Mouse (Mus musculus) heart, embryonic 13.5 days (tissue): Measurements from ENCODE around the gene Isca1. TPM values are rescaled to one million over a fixed set of nuclear protein-coding genes. Genes with fewer than 3 reads are reported as not detected.

Source experiments
- ATAC-seq: fragments of 200-750 bp; cut with Nextera tagmentation; 2 replicates; pipeline ENCODE4 v1.8.0; 2017; ENCODE audit warnings: moderate TSS enrichment; ENCODE audit not compliant: insufficient number of reproducible peaks, low FRiP score, low TSS enrichment; ENCODE audit errors: extremely low read depth
- H3K27ac ChIP-seq: fragments of 300-500 bp; sonication (generic); replicated peaks from 2 replicates; pipeline ENCODE4 v1.5.1; 2015; ENCODE audit warnings: moderate library complexity, mild to moderate bottlenecking, inconsistent platforms
- H3K27me3 ChIP-seq: fragments of 300-500 bp; sonication (generic); replicated peaks from 2 replicates; pipeline ENCODE4 v1.6.1; 2015; ENCODE audit warnings: mild to moderate bottlenecking, inconsistent platforms
- H3K36me3 ChIP-seq: fragments of 300-500 bp; sonication (generic); 2 replicates; pipeline ENCODE4 v1.6.1; 2015; ENCODE audit warnings: mild to moderate bottlenecking, inconsistent platforms
- H3K4me1 ChIP-seq: fragments of 300-500 bp; sonication (generic); 2 replicates; pipeline ENCODE4 v1.6.1; 2015; ENCODE audit warnings: inconsistent platforms
- H3K4me2 ChIP-seq: fragments of 300-500 bp; sonication (generic); 2 replicates; pipeline ENCODE4 v1.6.1; 2015; ENCODE audit warnings: inconsistent platforms, mild to moderate bottlenecking, moderate library complexity
- H3K4me3 ChIP-seq: fragments of 300-500 bp; sonication (generic); 2 replicates; pipeline ENCODE4 v1.5.1; 2015; ENCODE audit warnings: moderate library complexity, mild to moderate bottlenecking, inconsistent platforms
- H3K9ac ChIP-seq: fragments of 300-500 bp; sonication (generic); 2 replicates; pipeline ENCODE4 v1.6.1; 2015; ENCODE audit warnings: inconsistent platforms, mild to moderate bottlenecking, moderate library complexity
- H3K9me3 ChIP-seq: fragments of 300-500 bp; sonication (generic); 2 replicates; pipeline ENCODE4 v1.6.1; 2016; ENCODE audit warnings: inconsistent platforms
- WGBS: fragments of 180-500 bp; shearing (Covaris S2); methylation state at CpG from one replicate; pipeline ENCODE4 v1.1.7; 2015; ENCODE audit warnings: mixed read lengths; 5-methylcytosine and 5-hydroxymethylcytosine counted together
- polyA plus RNA-seq: library from polyadenylated mRNA; unstranded; fragments of >200 nt; fragmentation: Nextera tagmentation; extraction: Ambion mirVana; gene quantifications from 2 replicates; pipeline ENCODE4 v1.2.1, GENCODE M21; 2015

Gene Isca1
- 169 and 173 TPM in 2 replicates for polyA plus RNA-seq

DNA sequence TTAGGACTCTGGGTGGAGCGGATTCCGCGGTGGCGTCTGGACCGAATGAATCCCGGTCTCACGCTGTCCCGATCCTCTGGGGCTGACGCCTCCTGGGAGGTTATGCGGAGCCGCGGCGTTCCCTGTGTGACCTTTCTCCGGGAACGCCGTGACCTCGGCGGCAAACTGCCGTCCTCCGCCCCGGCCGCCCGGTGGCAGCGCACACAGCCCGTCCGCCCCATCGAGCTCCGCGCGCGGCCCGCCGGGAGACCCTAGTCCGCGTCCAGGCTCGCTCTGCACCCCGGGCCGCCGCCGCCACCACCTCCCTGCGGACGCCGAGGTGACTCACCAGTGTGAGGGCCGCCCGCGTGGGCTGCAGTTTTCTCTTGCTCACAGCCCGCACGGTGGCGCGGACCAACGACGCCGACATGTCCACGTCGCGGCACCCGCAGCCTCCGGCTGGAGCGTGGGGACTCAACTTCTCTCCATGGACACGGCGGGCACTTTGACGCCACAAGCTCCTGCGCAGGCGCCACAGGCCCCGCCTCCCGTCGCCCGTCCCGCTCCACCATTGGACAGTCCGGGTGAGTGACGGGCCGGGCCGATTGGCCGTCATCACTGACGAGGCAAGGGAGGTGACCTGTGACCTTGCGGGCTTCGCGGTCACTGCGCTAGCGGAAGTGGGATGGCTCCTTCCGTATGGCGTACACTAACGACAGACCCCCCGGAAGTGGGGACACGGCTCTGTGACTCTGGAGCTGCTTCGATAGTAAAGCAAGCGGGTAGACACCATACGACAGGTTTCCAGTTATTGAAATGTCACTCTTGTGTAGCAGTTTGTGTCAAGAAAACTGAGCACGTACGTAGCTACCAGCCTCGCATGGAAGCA lies at the start of gene Isca1:
Isca1 (minus strand) TSS at position 515 of the 868 bp plus-strand sequence.
- no peaks in the 10 kb centered on the region for H3K27me3 ChIP-seq
- under 1% methylated on average over 91 of the region's 91 CpGs for WGBS

DNA sequence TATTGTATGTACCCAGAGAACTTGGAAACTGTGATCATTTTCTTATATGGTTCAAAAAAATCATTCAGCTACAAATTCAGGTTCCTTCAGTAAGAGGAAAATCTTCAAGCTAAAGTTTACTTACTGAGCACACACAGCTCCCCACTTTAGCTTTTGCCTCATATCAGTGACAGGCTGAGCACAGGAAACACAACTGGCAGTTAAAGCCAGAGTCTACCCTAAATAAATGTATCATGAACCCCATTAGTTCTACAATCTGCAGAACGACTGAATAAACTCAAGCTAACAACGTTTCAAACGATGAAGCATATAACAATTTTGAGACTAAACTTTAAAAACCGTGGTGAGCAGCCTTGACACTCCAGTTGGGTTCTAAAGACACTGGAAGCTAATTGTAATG lies 47.7 kb upstream of the Isca1 start:
- Histone ChIP-seq H3K9me3 (no peaks in the 10 kb centered on the region), H3K27me3 (no peaks in the 10 kb centered on the region), H3K4me3 (peak overlapping the region; percentile 16; the same call in 1 of the 2 replicates), H3K27ac (no peak overlapping the region), H3K9ac (no peak overlapping the region), H3K36me3 (peaks cover 73% of the 10 kb centered on the region), H3K4me1 (peaks cover 54% of the 10 kb centered on the region), H3K4me2 (peak overlapping the region; percentile 77; the same call in 1 of the 2 replicates)
- 83% methylated on average over 4 of the region's 4 CpGs for WGBS
- no peak for ATAC-seq

More for the DNA sequence above, at the start of gene Isca1:
- H3K4me2 ChIP-seq, result peak within 1 kb of the TSS; percentile 87
- no peaks in the 10 kb centered on the region for H3K9me3 ChIP-seq
- H3K9ac ChIP-seq, result peak within 1 kb of the TSS; percentile 93
- peak; percentile 91 for ATAC-seq
- H3K4me3 ChIP-seq, result peak within 1 kb of the TSS; percentile 87
- H3K36me3 ChIP-seq, result peaks cover 36% of the 10 kb centered on the region
- peak within 1 kb of the TSS; percentile 99 for H3K27ac ChIP-seq
- H3K4me1 ChIP-seq, result peaks cover 57% of the 10 kb centered on the region

- peak; percentile 77 for ATAC-seq
- 30% methylated on average over 6 of the region's 6 CpGs for WGBS
Observed at GRCm38 (mm10) chr13:59814109-59814591, 44.5 kb upstream of the Isca1 start.

GRCm38 (mm10) chr13:59811581-59811980 lies 42.0 kb upstream of the Isca1 start:
- H3K27me3 ChIP-seq, result no peaks in the 10 kb centered on the region
- 92% methylated on average over 3 of the region's 3 CpGs for WGBS
- no peak for ATAC-seq

More at GRCm38 (mm10) chr13:59814109-59814591, 44.5 kb upstream of the Isca1 start:
- Histone ChIP-seq H3K9me3 (no peaks in the 10 kb centered on the region), H3K4me2 (peak overlapping the region; percentile 32; the same call in 1 of the 2 replicates), H3K27me3 (no peaks in the 10 kb centered on the region), H3K4me3 (no peak overlapping the region), H3K36me3 (peaks cover 91% of the 10 kb centered on the region), H3K9ac (0 out of 2 replicates have a peak overlapping the region, but pooled peaks have one; percentile 25), H3K4me1 (peaks cover 26% of the 10 kb centered on the region), H3K27ac (peak overlapping the region; percentile 77)

DNA sequence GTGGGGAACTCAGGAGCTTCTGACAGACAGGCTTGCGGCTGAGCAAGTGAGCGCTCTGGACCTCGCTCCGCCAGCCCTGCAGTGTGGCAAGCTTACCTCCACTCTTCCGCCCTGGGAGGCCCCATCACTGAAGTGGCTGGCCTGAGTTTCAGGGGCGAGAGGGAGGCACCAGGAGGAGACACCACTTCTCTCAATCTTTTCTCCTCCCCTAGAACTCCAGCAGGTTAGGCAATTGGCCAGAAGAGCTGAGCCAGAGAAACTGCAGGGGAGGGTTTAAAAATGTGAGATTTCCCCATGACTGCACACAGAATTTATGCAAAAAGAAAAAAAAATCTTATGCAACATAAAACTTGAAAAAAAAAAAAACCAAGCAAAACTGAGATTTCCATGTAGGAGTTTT lies 31.4 kb upstream of the Isca1 start:
- no peaks in the 10 kb centered on the region for H3K4me1 ChIP-seq
- peaks cover 99% of the 10 kb centered on the region for H3K36me3 ChIP-seq
- no peak overlapping the region for H3K4me3 ChIP-seq
- H3K9ac ChIP-seq, result 0 out of 2 replicates have a peak overlapping the region, but pooled peaks have one; percentile 15
- 71% methylated on average over 6 of the region's 6 CpGs for WGBS
- ATAC-seq, result no peak
- no peak overlapping the region for H3K27ac ChIP-seq
- H3K9me3 ChIP-seq, result no peaks in the 10 kb centered on the region
- H3K27me3 ChIP-seq, result no peaks in the 10 kb centered on the region
- no peak overlapping the region for H3K4me2 ChIP-seq

More at GRCm38 (mm10) chr13:59811581-59811980, 42.0 kb upstream of the Isca1 start:
- Histone ChIP-seq H3K9ac (no peak overlapping the region), H3K27ac (no peak overlapping the region), H3K4me2 (no peak overlapping the region), H3K4me3 (no peak overlapping the region), H3K36me3 (peaks cover 95% of the 10 kb centered on the region), H3K9me3 (no peaks in the 10 kb centered on the region), H3K4me1 (peaks cover 8% of the 10 kb centered on the region)

GRCm38 (mm10) chr13:59800077-59800476 lies 30.5 kb upstream of the Isca1 start:
- no peak overlapping the region for H3K9ac ChIP-seq
- H3K4me1 ChIP-seq, result no peaks in the 10 kb centered on the region
- no peak for ATAC-seq
- H3K4me2 ChIP-seq, result no peak overlapping the region
- H3K4me3 ChIP-seq, result no peak overlapping the region
- H3K27ac ChIP-seq, result no peak overlapping the region
- peaks cover 99% of the 10 kb centered on the region for H3K36me3 ChIP-seq
- no peaks in the 10 kb centered on the region for H3K27me3 ChIP-seq
- H3K9me3 ChIP-seq, result no peaks in the 10 kb centered on the region
- WGBS, result 72% methylated on average over 2 of the region's 2 CpGs

DNA sequence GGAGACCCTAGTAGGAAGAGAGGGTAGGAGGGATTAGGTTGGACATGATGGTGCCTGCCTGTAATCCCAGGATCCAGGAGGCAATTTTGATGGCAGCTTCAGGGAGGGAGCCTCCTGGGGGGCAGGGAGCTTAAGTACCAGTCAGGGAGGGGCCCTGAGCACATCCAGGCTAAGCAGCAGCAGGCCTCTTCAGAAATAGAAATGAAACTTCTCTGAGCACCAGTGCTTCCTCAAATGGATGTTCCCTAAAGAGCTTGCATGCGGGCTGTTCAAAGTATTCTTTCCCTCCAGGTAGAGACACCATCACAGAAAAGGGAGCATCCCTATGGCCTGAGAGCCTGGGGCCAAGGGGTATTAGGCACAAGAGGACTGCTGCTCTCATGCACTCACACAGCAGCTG lies 28.7 kb upstream of the Isca1 start:
- H3K4me2 ChIP-seq, result no peak overlapping the region
- no peak overlapping the region for H3K9ac ChIP-seq
- WGBS, result 93% methylated on average over 1 of the region's 1 CpGs
- no peak overlapping the region for H3K4me3 ChIP-seq
- no peaks in the 10 kb centered on the region for H3K27me3 ChIP-seq
- no peaks in the 10 kb centered on the region for H3K9me3 ChIP-seq
- H3K27ac ChIP-seq, result no peak overlapping the region
- ATAC-seq, result no peak
- peaks cover 99% of the 10 kb centered on the region for H3K36me3 ChIP-seq
- H3K4me1 ChIP-seq, result no peaks in the 10 kb centered on the region

- Histone ChIP-seq H3K9me3 (no peaks in the 10 kb centered on the region), H3K36me3 (peaks cover 99% of the 10 kb centered on the region), H3K4me2 (no peak overlapping the region), H3K9ac (no peak overlapping the region), H3K27ac (no peak overlapping the region), H3K4me3 (no peak overlapping the region), H3K4me1 (no peaks in the 10 kb centered on the region), H3K27me3 (no peaks in the 10 kb centered on the region)
- WGBS, result 88% methylated on average over 9 of the region's 9 CpGs
- ATAC-seq, result no peak
Observed at GRCm38 (mm10) chr13:59796466-59796848, 26.8 kb upstream of the Isca1 start.

- Histone ChIP-seq H3K4me3 (no peak overlapping the region), H3K27ac (no peak overlapping the region), H3K9me3 (no peaks in the 10 kb centered on the region), H3K4me2 (no peak overlapping the region), H3K4me1 (no peaks in the 10 kb centered on the region), H3K36me3 (peaks cover 99% of the 10 kb centered on the region), H3K27me3 (no peaks in the 10 kb centered on the region), H3K9ac (no peak overlapping the region)
- ATAC-seq, result no peak; the same call in 1 of the 2 replicates
- 89% methylated on average over 6 of the region's 6 CpGs for WGBS
Observed at GRCm38 (mm10) chr13:59795807-59796465, 26.3 kb upstream of the Isca1 start.

DNA sequence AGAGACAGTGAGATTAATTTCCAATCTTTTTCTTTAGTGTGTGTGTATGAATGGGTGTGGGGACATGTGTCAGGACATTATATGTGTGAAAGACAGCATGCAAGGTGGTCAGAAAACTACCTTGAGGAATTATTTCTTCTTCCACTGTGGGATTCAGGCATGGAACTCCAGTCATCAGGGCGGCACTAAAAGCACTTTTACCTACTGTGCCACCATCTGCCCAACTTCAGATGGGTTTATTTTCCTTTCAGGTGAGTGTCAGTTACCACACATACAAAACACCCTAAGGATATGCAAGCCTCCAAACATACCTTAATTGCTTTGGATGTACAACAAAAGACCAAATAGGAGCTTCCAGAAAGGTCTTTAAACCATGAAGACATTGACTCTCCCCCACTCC lies 25.2 kb upstream of the Isca1 start:
- Histone ChIP-seq H3K9me3 (no peaks in the 10 kb centered on the region), H3K27ac (no peak overlapping the region), H3K9ac (no peak overlapping the region), H3K4me3 (no peak overlapping the region), H3K4me1 (no peaks in the 10 kb centered on the region), H3K36me3 (peaks cover 99% of the 10 kb centered on the region), H3K4me2 (no peak overlapping the region), H3K27me3 (no peaks in the 10 kb centered on the region)
- no peak for ATAC-seq
- 84% methylated on average over 1 of the region's 1 CpGs for WGBS

DNA sequence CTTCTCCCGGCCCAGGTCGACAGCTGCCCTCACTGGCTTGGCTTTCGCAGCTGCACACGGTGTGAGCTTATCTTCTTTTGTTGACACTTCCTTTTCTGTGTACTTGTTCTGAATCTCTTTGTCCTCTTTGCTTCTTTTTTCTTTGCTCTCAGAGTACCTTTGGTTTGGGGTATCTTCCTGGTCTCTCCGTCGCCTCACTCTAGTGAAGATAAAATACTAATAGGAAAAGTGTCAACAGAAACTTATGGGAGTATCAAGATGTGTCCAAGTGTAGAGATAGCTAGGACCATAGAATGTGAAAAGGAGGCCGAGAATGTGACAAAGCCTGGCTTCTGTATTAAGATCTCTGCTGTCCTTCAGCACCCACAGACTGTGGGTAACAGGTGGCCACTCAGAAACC lies 12.5 kb upstream of the Isca1 start, which contains the start of gene Gm49354:
Gm49354 (minus strand) TSS at position 101 of the 400 bp plus-strand sequence.
- H3K36me3 ChIP-seq, result peaks cover 99% of the 10 kb centered on the region
- no peaks in the 10 kb centered on the region for H3K4me1 ChIP-seq
- WGBS, result 73% methylated on average over 7 of the region's 7 CpGs
- ATAC-seq, result no peak
- H3K4me3 ChIP-seq, result no peak within 1 kb of the TSS
- H3K27ac ChIP-seq, result no peak within 1 kb of the TSS
- H3K9ac ChIP-seq, result no peak within 1 kb of the TSS
- H3K4me2 ChIP-seq, result no peak within 1 kb of the TSS
- no peaks in the 10 kb centered on the region for H3K9me3 ChIP-seq
- no peaks in the 10 kb centered on the region for H3K27me3 ChIP-seq
